Mouse (Mus musculus) common myeloid progenitor, adult 5-6 weeks (primary cell): Measurements from ENCODE around the gene Tyw3. TPM values are rescaled to one million over a fixed set of nuclear protein-coding genes. Genes with fewer than 3 reads are reported as not detected.

Source experiments
- ATAC-seq: replicated peaks from 2 replicates; pipeline ENCODE4 v1.8.0; 2016; ENCODE audit warnings: low read depth, mild to moderate bottlenecking, moderate TSS enrichment, inconsistent platforms; ENCODE audit not compliant: poor library complexity, severe bottlenecking
- total RNA-seq: library from RNA; stranded (forward); fragments of 200-1000, 187-1606 nt; gene quantifications from 2 replicates; pipeline ENCODE4 v1.2.3, GENCODE M21; 2017

Tyw3 gene
- total RNA-seq, 1 experiment from 2014 or later, result 4.6 TPM

- ATAC-seq, result no peak
Measured at GRCm38 (mm10) chr3:154570029-154570575, 26.8 kb downstream of the Tyw3 start.

DNA sequence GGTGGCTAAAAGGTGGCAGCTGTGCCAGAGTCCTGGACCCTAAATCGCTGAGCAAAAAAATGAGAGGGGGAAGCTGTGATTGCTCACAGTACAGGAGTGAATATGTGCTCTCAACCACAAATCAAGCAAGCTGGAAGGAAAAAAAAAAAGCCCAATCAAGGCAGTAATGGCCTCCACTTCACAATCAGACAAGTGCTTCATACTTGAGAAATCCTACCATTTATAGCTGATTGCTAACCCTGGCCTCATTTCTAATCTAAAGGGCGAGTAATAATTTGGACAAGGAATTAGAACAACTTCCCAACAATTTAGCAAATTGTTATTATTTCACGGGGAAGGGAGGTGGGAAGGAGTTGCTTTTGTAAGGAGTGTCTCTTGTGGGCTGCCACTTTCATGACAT is 31.5 kb downstream of the Tyw3 start:
- ATAC-seq, result no peak

- ATAC-seq, result no peak
Measured at GRCm38 (mm10) chr3:154562192-154562591, 34.7 kb downstream of the Tyw3 start.

GRCm38 (mm10) chr3:154551035-154551411 is 45.9 kb downstream of the Tyw3 start:
- no peak for ATAC-seq

DNA sequence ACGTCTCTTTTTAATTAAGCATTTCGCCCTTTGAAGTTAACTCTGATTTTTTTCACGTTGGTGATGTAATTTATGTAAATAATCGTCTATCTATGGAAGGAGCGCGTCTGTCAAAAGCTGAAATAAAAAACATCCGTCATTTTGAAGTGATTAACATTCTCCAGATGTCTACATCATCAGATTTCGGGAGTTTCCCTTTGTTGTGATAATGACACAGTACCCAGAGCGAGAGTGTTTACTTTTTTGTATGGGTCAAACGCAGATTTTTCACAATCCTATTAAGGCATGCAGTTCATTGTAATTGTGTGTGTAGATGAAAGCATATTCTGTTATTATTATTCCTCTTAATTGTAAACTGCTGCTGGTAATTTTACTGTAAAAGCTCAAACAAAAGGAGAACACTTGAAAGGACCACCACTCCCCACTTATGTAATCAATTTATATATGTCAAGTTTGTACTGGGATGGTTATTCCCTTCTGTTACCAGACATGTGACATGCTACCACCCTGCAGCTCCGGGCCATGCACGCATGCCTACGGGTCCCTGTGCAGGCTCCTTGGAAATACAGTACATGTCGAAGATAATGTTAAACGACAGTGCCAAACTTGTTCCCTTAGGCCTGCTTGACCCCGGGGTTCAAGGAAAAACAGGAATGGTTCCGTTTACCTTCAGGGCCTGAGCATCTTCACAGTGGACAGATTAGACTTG is 46.4 kb downstream of the Tyw3 start:
- ATAC-seq, result no peak

DNA sequence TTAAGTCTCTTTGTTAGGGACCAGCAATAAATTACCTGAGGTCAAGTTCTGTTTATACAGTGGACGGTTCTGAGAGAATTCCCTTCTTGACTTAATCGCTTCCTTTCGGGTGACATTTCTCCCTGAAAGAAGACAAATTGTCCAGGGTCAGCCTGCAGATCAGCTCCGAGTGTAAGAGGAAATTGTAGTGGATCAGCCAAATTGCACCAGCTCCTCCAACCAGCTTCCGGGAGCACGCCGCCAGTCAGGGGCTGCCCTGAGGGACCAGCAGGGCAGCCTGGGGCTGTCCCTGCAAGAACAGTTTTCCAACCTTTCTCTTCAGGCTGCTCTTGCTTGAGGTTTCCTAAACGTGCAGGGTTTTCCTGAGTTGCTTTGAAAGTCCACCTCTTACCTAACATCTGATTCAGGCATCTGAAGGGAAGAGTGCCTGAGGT is 48.0 kb downstream of the Tyw3 start:
- peak; percentile 50; the same call in 1 of the 2 replicates for ATAC-seq

GRCm38 (mm10) chr3:154547549-154548426 is 49.1 kb downstream of the Tyw3 start:
- ATAC-seq, result 0 out of 2 replicates have a peak, but pooled peaks have one; percentile 25

DNA sequence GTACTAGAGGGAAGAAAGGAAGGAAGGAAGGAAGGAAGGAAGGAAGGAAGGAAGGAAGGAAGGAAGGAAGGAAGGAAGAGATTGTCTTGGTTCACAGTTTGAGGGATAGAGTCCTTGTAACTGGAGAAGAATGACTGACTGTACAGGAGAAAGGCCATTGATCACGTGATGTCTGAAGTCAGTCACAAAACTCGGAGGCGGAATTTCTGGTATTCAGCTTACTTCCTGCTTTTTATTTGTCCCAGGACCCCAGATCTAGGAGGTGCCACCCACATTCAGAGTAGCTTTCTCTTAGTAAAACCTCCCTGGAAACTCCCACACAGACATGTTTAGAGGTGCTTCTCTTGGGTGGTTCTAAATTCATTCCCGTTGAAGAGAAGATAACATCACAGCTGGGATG is 50.7 kb downstream of the Tyw3 start:
- ATAC-seq, result no peak

DNA sequence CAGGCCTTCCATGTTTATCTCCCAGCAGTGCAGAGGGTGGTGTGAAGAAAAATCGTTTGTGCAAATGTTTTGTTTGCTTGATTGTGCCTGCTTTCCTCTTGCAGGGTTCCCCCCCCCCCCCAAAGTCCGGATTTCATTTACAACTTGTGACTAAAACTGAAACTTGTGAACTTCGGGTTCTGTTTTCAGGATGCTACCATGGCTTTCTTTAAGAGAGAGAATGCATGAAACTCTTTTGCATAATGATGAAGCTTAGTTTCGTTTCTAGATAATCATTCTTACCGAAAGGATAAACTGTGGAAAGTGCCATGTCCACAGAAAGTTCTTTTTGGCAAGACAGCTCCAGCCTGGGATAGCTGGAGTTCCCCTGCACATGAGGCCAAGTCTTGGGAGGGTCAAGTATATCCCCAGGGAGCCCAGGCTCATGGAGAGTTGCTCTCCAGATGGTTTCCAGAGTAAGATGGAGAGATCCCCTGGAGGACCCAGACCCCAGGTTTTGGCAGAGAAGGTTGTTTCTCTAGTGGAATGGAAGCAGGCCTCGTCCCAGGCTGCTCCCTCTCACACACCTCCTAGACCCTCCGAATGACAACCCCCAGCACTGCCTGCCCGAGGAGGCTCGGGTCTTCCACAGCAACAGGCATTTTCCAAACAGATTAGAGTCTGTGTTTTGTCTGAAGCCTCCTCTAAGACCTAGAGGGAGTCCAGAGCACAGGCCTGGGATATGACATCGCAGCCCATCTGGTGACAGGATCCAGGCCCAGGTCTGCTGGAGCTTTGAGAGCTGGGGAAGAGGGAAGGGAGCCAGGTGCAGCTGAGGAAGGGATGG is 56.6 kb downstream of the Tyw3 start:
- no peak for ATAC-seq

GRCm38 (mm10) chr3:154536134-154536533 is 60.8 kb downstream of the Tyw3 start:
- ATAC-seq, result no peak

- no peak for ATAC-seq
Measured at GRCm38 (mm10) chr3:154533246-154533645, 63.7 kb downstream of the Tyw3 start.

DNA sequence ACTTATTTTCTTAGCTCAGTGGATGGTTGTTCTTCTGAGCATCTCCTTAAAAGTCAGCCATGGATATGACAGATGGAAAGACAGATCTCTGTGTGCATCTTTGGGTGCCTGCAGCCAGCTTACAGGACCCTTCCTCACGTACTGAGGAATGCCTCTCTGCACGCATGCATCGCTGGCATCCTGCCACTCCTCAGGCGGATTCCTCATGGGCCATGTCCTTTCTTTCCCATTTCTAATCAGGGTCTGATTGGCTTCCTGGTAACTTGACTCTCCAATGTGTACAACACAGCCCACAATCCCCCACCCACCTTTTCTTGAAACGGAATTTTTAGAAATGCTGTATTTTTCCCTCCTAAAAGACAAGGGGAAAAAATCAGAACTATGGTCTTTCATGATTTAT is 67.9 kb downstream of the Tyw3 start:
- no peak for ATAC-seq

- ATAC-seq, result no peak
Measured at GRCm38 (mm10) chr3:154526610-154527009, 70.3 kb downstream of the Tyw3 start.

Other genes with a start within 250 kb of the Tyw3 start
- 4.3 and 5.1 TPM in 2 replicates for gene Cryz, start 393 bp downstream of the Tyw3 start, total RNA-seq
- gene Erich3, start 66.8 kb upstream of the Tyw3 start, total RNA-seq, result not detected in 2 replicates